Mouse (Mus musculus) effector memory CD4-positive, alpha-beta T cell, adult 5 months (primary cell): ENCODE measurements around the gene Cox7c. TPM values are rescaled to one million over a fixed set of nuclear protein-coding genes. Genes with fewer than 3 reads are reported as not detected.

Source experiments
- polyA plus RNA-seq: library from polyadenylated mRNA; unstranded; fragments of 100-300 nt; shearing (Covaris generic); gene quantifications from one replicate; pipeline ENCODE4 v1.2.1, GENCODE M21; 2017

Cox7c gene
- 218 TPM for polyA plus RNA-seq

GRCm38 (mm10) chr13:86046254-86046951 is at the start of gene Cox7c:
Gene Cox7c, minus strand, starts transcription at chr13:86046904.

